Mouse (Mus musculus): ENCODE results near the gene Zfp956.

GRCm38 (mm10) chr6:47978897-47979368 lies 25.7 kb downstream of the Zfp956 start:
- TF ChIP-seq CTCF (IDR thresholded peaks at IDR 0.05; ENCODE audit: extremely low read depth, insufficient read depth, insufficient read length, insufficient replicate concordance) (no peak), POLR2A (IDR thresholded peaks at IDR 0.05; ENCODE audit: low read depth, low read length) (no peak)
